Mouse (Mus musculus): ENCODE results near the gene Rnf227. TPM values are rescaled to one million over a fixed set of nuclear protein-coding genes. Genes with fewer than 3 reads are reported as not detected.

Gene Rnf227
- polyA plus RNA-seq, 1 experiment: 2.5 TPM

GRCm38 (mm10) chr11:69331929-69332405 lies 8.3 kb upstream of the Rnf227 start:
- H3K4me3 ChIP-seq: peak overlapping the region; percentile 7
- H3K36me3 ChIP-seq (ENCODE audit: control insufficient read depth, insufficient read depth): no peaks in the 10 kb centered on the region
- H3K4me2 ChIP-seq (ENCODE audit: low read depth): peak overlapping the region; percentile 47
- no peaks in the 10 kb centered on the region for H3K79me2 ChIP-seq (ENCODE audit: control insufficient read depth, insufficient read depth)
- H3K27me3 ChIP-seq (ENCODE audit: control insufficient read depth, insufficient read depth, insufficient read length): no peaks in the 10 kb centered on the region
- H3ac ChIP-seq (ENCODE audit: control insufficient read depth, insufficient read length): no peak overlapping the region
- TF ChIP-seq CEBPB (IDR thresholded peaks at IDR 0.05; ENCODE audit: insufficient read depth, poor library complexity, severe bottlenecking) (no peak), REST (IDR thresholded peaks at IDR 0.05; ENCODE audit: insufficient read depth, insufficient read length) (no peak), USF1 (IDR thresholded peaks at IDR 0.05; ENCODE audit: low read depth) (no peak), MAX (IDR thresholded peaks at IDR 0.05; ENCODE audit: low read depth) (no peak), TCF12 (IDR thresholded peaks at IDR 0.05; ENCODE audit: insufficient read depth, poor library complexity, severe bottlenecking) (no peak), POLR2A (IDR thresholded peaks at IDR 0.05; ENCODE audit: insufficient read length, low read depth) (peak; percentile 43)

- Histone ChIP-seq H3K4me2 (ENCODE audit: low read depth) (peak overlapping the region; percentile 47), H3K4me3 (no peak overlapping the region), H3K36me3 (ENCODE audit: control insufficient read depth, insufficient read depth) (no peaks in the 10 kb centered on the region), H3K27me3 (ENCODE audit: control insufficient read depth, insufficient read depth, insufficient read length) (no peaks in the 10 kb centered on the region), H3ac (ENCODE audit: control insufficient read depth, insufficient read length) (no peak overlapping the region), H3K79me2 (ENCODE audit: control insufficient read depth, insufficient read depth) (no peaks in the 10 kb centered on the region)
- TF ChIP-seq SRF (IDR thresholded peaks at IDR 0.05; ENCODE audit: control insufficient read depth, insufficient read length, low read depth): no peak
- TF ChIP-seq CEBPB (IDR thresholded peaks at IDR 0.05; ENCODE audit: insufficient read depth, poor library complexity, severe bottlenecking): no peak
- TF ChIP-seq MYOD1 (IDR thresholded peaks at IDR 0.05; ENCODE audit: control insufficient read depth in 1 of 3, insufficient read length in 2 of 3, low read depth in 2 of 3): no peak
- TF ChIP-seq MYOG (IDR thresholded peaks at IDR 0.05; ENCODE audit: control insufficient read depth in 1 of 3, insufficient read depth in 1 of 3, insufficient read length in 2 of 3, low read depth in 2 of 3): no peak
These were observed 7.5 kb upstream of the Rnf227 start for GRCm38 (mm10) chr11:69332713-69333253.

GRCm38 (mm10) chr11:69333922-69334321 lies 6.3 kb upstream of the Rnf227 start:
- Histone ChIP-seq H3K36me3 (ENCODE audit: control insufficient read depth, insufficient read depth) (no peaks in the 10 kb centered on the region), H3ac (ENCODE audit: control insufficient read depth, insufficient read length) (no peak overlapping the region), H3K4me2 (ENCODE audit: low read depth) (peak overlapping the region; percentile 59), H3K79me2 (ENCODE audit: control insufficient read depth, insufficient read depth) (no peaks in the 10 kb centered on the region), H3K4me3 (no peak overlapping the region), H3K27me3 (ENCODE audit: control insufficient read depth, insufficient read depth, insufficient read length) (no peaks in the 10 kb centered on the region)
- TF ChIP-seq CEBPB (IDR thresholded peaks at IDR 0.05; ENCODE audit: insufficient read depth, poor library complexity, severe bottlenecking) (no peak), USF1 (IDR thresholded peaks at IDR 0.05; ENCODE audit: low read depth) (peak; percentile 13)

- H3K4me2 ChIP-seq (ENCODE audit: low read depth): peak overlapping the region; percentile 59
- H3K27me3 ChIP-seq (ENCODE audit: control insufficient read depth, insufficient read depth, insufficient read length): no peaks in the 10 kb centered on the region
- no peak overlapping the region for H3ac ChIP-seq (ENCODE audit: control insufficient read depth, insufficient read length)
- no peaks in the 10 kb centered on the region for H3K36me3 ChIP-seq (ENCODE audit: control insufficient read depth, insufficient read depth)
- H3K4me3 ChIP-seq: no peak overlapping the region
- TF ChIP-seq E2F4 (IDR thresholded peaks at IDR 0.05; ENCODE audit: insufficient read depth): no peak
- 0 out of 2 replicates have a peak, but pooled peaks have one; percentile 34 for TF ChIP-seq CEBPB (IDR thresholded peaks at IDR 0.05; ENCODE audit: insufficient read depth, poor library complexity, severe bottlenecking)
- no peak for TF ChIP-seq POLR2A (IDR thresholded peaks at IDR 0.05; ENCODE audit: insufficient read length, low read depth)
- TF ChIP-seq MYOD1 (IDR thresholded peaks at IDR 0.05; ENCODE audit: control insufficient read depth in 1 of 3, insufficient read length in 2 of 3, low read depth in 2 of 3): peak in 1 of 3 experiments; percentile 17
- TF ChIP-seq TCF3 (IDR thresholded peaks at IDR 0.05; ENCODE audit: insufficient read length, low read depth): no peak
- TF ChIP-seq SRF (IDR thresholded peaks at IDR 0.05; ENCODE audit: control insufficient read depth, insufficient read length, low read depth): no peak
- H3K79me2 ChIP-seq (ENCODE audit: control insufficient read depth, insufficient read depth): no peaks in the 10 kb centered on the region
These were observed 5.5 kb upstream of the Rnf227 start for GRCm38 (mm10) chr11:69334796-69335195.

DNA sequence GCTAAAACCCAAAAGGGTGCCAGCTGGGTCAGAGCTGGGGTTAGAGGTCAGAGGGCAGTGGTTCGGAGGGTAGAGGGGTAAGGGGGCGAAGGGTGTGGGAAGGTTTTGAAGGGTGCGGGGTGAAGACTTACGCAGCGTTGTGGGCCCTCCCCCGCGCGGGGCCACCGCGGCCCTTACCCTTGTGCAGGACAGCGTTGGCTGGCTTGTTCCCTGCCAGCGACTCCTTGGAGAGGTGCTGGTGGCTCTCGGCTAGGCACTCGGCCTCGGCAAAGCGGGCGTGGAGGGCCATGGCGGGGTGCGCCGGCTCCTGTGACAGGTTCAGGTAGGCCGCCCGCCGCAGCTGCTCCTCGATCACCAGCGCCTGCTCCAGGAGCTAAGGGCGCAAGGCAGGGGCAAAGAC lies 6.2 kb downstream of the Rnf227 start:
- no peak overlapping the region for H3K4me3 ChIP-seq
- no peak for TF ChIP-seq MYOG (IDR thresholded peaks at IDR 0.05; ENCODE audit: control insufficient read depth in 1 of 3, insufficient read depth in 1 of 3, insufficient read length in 2 of 3, low read depth in 2 of 3)
- no peak for TF ChIP-seq E2F4 (IDR thresholded peaks at IDR 0.05; ENCODE audit: insufficient read depth)
- TF ChIP-seq POLR2A (IDR thresholded peaks at IDR 0.05; ENCODE audit: insufficient read length, low read depth): no peak
- TF ChIP-seq TCF3 (IDR thresholded peaks at IDR 0.05; ENCODE audit: insufficient read length, low read depth): no peak
- H3ac ChIP-seq (ENCODE audit: control insufficient read depth, insufficient read length): no peak overlapping the region

GRCm38 (mm10) chr11:69356544-69356943 lies 16.3 kb downstream of the Rnf227 start:
- Histone ChIP-seq H3K36me3 (ENCODE audit: control insufficient read depth, insufficient read depth) (peaks cover 50% of the 10 kb centered on the region), H3K4me3 (peak overlapping the region; percentile 8), H3K4me2 (ENCODE audit: low read depth) (peak overlapping the region; percentile 66), H3ac (ENCODE audit: control insufficient read depth, insufficient read length) (no peak overlapping the region), H3K79me2 (ENCODE audit: control insufficient read depth, insufficient read depth) (no peaks in the 10 kb centered on the region), H3K27me3 (ENCODE audit: control insufficient read depth, insufficient read depth, insufficient read length) (no peaks in the 10 kb centered on the region)
- TF ChIP-seq MYOG (IDR thresholded peaks at IDR 0.05; ENCODE audit: control insufficient read depth in 1 of 3, insufficient read depth in 1 of 3, insufficient read length in 2 of 3, low read depth in 2 of 3) (peak in 1 of 3 experiments; percentile 75), MYOD1 (IDR thresholded peaks at IDR 0.05; ENCODE audit: control insufficient read depth in 1 of 3, insufficient read length in 2 of 3, low read depth in 2 of 3) (peak in 1 of 3 experiments; percentile 70), MAX (IDR thresholded peaks at IDR 0.05; ENCODE audit: low read depth) (no peak)

More for the DNA sequence above, 6.2 kb downstream of the Rnf227 start:
- no peaks in the 10 kb centered on the region for H3K27me3 ChIP-seq (ENCODE audit: control insufficient read depth, insufficient read depth, insufficient read length)
- no peak overlapping the region for H3K4me2 ChIP-seq (ENCODE audit: low read depth)
- H3K36me3 ChIP-seq (ENCODE audit: control insufficient read depth, insufficient read depth): peaks cover 49% of the 10 kb centered on the region
- H3K79me2 ChIP-seq (ENCODE audit: control insufficient read depth, insufficient read depth): no peaks in the 10 kb centered on the region

Data from myocyte (in vitro differentiated cells).